15 mouse cellular contexts compared by ENCODE assay signal in genomic region chr9:120016956-120017355, GRCm38 (mm10). TPM values are rescaled to one million over a fixed set of nuclear protein-coding genes. Genes with fewer than 3 reads are reported as not detected.
DNase-seq lines count a peak whose midpoint lies in the region; ATAC-seq and TF ChIP-seq lines count a peak whose summit lies in the region.
"Had no signal": no experiment of that assay in that cellular context is flagged by ENCODE, and none has a peak within 500 bp of the region (broad histone marks: within the 10 kb centered on the region; RNA-seq: fewer than 3 reads in every experiment).

No protein-coding gene starts in this region.

- no peaks in the 10 kb centered on the region for H3K36me3 ChIP-seq in forebrain, embryonic 10.5 days (replicated peaks)
- no peaks in the 10 kb centered on the region for H3K36me3 ChIP-seq in forebrain, postnatal 0 days (ENCODE audit: insufficient read depth)
- no peaks in the 10 kb centered on the region for H3K36me3 ChIP-seq in kidney, embryonic 15.5 days
- H3K36me3 ChIP-seq in limb, embryonic 15.5 days = no peaks in the 10 kb centered on the region
- H3K36me3 ChIP-seq: embryonic facial prominence, embryonic 12.5 days; hindbrain, embryonic 12.5 days; neural tube, embryonic 15.5 days had no signal

- H3K4me3 ChIP-seq in forebrain, embryonic 10.5 days = no peak overlapping the region
- no peak overlapping the region for H3K4me3 ChIP-seq in forebrain, postnatal 0 days (ENCODE audit: low read depth, low read length)
- H3K4me3 ChIP-seq in kidney, embryonic 15.5 days (replicated peaks) = no peak overlapping the region
- H3K4me3 ChIP-seq in lung, adult 2 months (replicated peaks; ENCODE audit: extremely low read depth, low read depth, low read length) = no peak overlapping the region
- H3K4me3 ChIP-seq in limb, embryonic 15.5 days = no peak overlapping the region
- H3K4me3 ChIP-seq: embryonic facial prominence, embryonic 12.5 days; heart, embryonic 13.5 days; hindbrain, embryonic 12.5 days; megakaryocyte, embryonic 14.5 days; neural tube, embryonic 15.5 days had no signal

- ATAC-seq in forebrain, postnatal 0 days = no peak
- ATAC-seq in kidney, embryonic 15.5 days (replicated peaks; ENCODE audit: low FRiP score) = no peak
- no peak for ATAC-seq in limb, embryonic 15.5 days (ENCODE audit: insufficient number of reproducible peaks, low FRiP score, low TSS enrichment, low read depth)

- H3K4me2 ChIP-seq in forebrain, postnatal 0 days (ENCODE audit: low read depth) = no peak overlapping the region
- H3K4me2 ChIP-seq in kidney, embryonic 15.5 days = no peak overlapping the region
- no peak overlapping the region for H3K4me2 ChIP-seq in limb, embryonic 15.5 days
- H3K4me2 ChIP-seq: embryonic facial prominence, embryonic 12.5 days; heart, embryonic 13.5 days; hindbrain, embryonic 12.5 days; neural tube, embryonic 15.5 days had no signal

- DNase-seq in forebrain, embryonic 10.5 days (ENCODE audit: extremely low spot score, low spot score) = no peak
- no peak for DNase-seq in forebrain, postnatal 0 days
- DNase-seq in kidney, adult 9 months = peak; percentile 36
- DNase-seq in lung, postnatal 10 days = peak; percentile 65
- no peak for DNase-seq in lung, adult 2 months
- DNase-seq: gastrocnemius, postnatal 36 days; thymus, adult 2 months had no signal

- no peaks in the 10 kb centered on the region for H3K9me3 ChIP-seq in forebrain, embryonic 10.5 days
- H3K9me3 ChIP-seq in forebrain, postnatal 0 days (ENCODE audit: low read length) = no peaks in the 10 kb centered on the region
- no peaks in the 10 kb centered on the region for H3K9me3 ChIP-seq in kidney, embryonic 15.5 days (replicated peaks)
- H3K9me3 ChIP-seq in limb, embryonic 15.5 days = no peaks in the 10 kb centered on the region
- H3K9me3 ChIP-seq: embryonic facial prominence, embryonic 12.5 days; heart, embryonic 13.5 days; hindbrain, embryonic 12.5 days; megakaryocyte, embryonic 14.5 days; neural tube, embryonic 15.5 days had no signal

- no peak for TF ChIP-seq POLR2A in lung, adult 2 months (IDR thresholded peaks at IDR 0.05; ENCODE audit: borderline replicate concordance, extremely low read depth, low read depth, low read length)

- H3K27me3 ChIP-seq in forebrain, embryonic 10.5 days (ENCODE audit: poor library complexity, severe bottlenecking) = peaks cover 22% of the 10 kb centered on the region
- H3K27me3 ChIP-seq in forebrain, postnatal 0 days (ENCODE audit: insufficient read depth, low read length) = no peaks in the 10 kb centered on the region
- H3K27me3 ChIP-seq in kidney, embryonic 15.5 days = peaks cover 9% of the 10 kb centered on the region; the same call in 1 of the 2 replicates
- H3K27me3 ChIP-seq in limb, embryonic 15.5 days = no peaks in the 10 kb centered on the region
- H3K27me3 ChIP-seq: embryonic facial prominence, embryonic 12.5 days; heart, embryonic 13.5 days had no signal

- peak overlapping the region; percentile 63 for H3K27ac ChIP-seq in forebrain, embryonic 10.5 days
- no peak overlapping the region for H3K27ac ChIP-seq in forebrain, postnatal 0 days (ENCODE audit: low read depth, low read length)
- H3K27ac ChIP-seq in kidney, embryonic 15.5 days = no peak overlapping the region
- no peak overlapping the region for H3K27ac ChIP-seq in limb, embryonic 15.5 days
- H3K27ac ChIP-seq: embryonic facial prominence, embryonic 12.5 days; heart, embryonic 13.5 days; hindbrain, embryonic 12.5 days; kidney, postnatal 0 days; neural tube, embryonic 15.5 days had no signal

- H3K4me1 ChIP-seq in forebrain, embryonic 10.5 days = peaks cover 35% of the 10 kb centered on the region
- no peaks in the 10 kb centered on the region for H3K4me1 ChIP-seq in forebrain, postnatal 0 days (ENCODE audit: insufficient read depth)
- H3K4me1 ChIP-seq in kidney, embryonic 15.5 days = peaks cover 13% of the 10 kb centered on the region; the same call in 1 of the 2 replicates
- H3K4me1 ChIP-seq in lung, adult 2 months (ENCODE audit: control insufficient read depth, insufficient read depth, low read length) = no peaks in the 10 kb centered on the region
- peaks cover 15% of the 10 kb centered on the region for H3K4me1 ChIP-seq in limb, embryonic 15.5 days

- no peak for TF ChIP-seq CTCF in forebrain, postnatal 0 days (IDR thresholded peaks at IDR 0.05; ENCODE audit: low read depth)
- no peak for TF ChIP-seq CTCF in lung, adult 2 months (IDR thresholded peaks at IDR 0.05; ENCODE audit: insufficient read depth, low read length)

- H3K9ac ChIP-seq in forebrain, postnatal 0 days = no peak overlapping the region
- H3K9ac ChIP-seq in kidney, embryonic 15.5 days = no peak overlapping the region
- H3K9ac ChIP-seq in limb, embryonic 15.5 days = 0 out of 2 replicates have a peak overlapping the region, but pooled peaks have one; percentile 12
- H3K9ac ChIP-seq: embryonic facial prominence, embryonic 12.5 days; hindbrain, embryonic 12.5 days; neural tube, embryonic 15.5 days had no signal

- WGBS in forebrain, embryonic 10.5 days = 83% methylated on average over 10 of the region's 10 CpGs
- WGBS in forebrain, postnatal 0 days = 71% methylated on average over 10 of the region's 10 CpGs
- 48% methylated on average over 10 of the region's 10 CpGs for WGBS in kidney, embryonic 15.5 days
- WGBS in lung, adult 2 months = 72% methylated on average over 10 of the region's 10 CpGs
- WGBS in limb, embryonic 15.5 days = 66% methylated on average over 10 of the region's 10 CpGs

RNA-seq across cellular contexts. Expression of gene Xirp1, which starts 6.4 kb away (rescaled TPM):
- polyA plus RNA-seq in forebrain, embryonic 10.5 days (2016; fragmentation: Nextera tagmentation; extraction: Ambion mirVana) = not detected in 2 replicates
- total RNA-seq in forebrain, postnatal 0 days (2014; rRNA removed) = not detected in 2 replicates
- polyA plus RNA-seq in forebrain, postnatal 0 days (2015; fragmentation: Nextera tagmentation; extraction: Ambion mirVana) = not detected in 2 replicates
- 0.38 and 0.41 TPM in 2 replicates for polyA plus RNA-seq in kidney, embryonic 15.5 days (2015; fragmentation: Nextera tagmentation; extraction: Ambion mirVana)
- 0.62 and 2.7 TPM in 2 replicates for polyA plus RNA-seq in lung, adult 2 months (2012; rRNA removed)
- polyA plus RNA-seq in limb, embryonic 15.5 days (2015; fragmentation: Nextera tagmentation; extraction: Ambion mirVana) = 1.2 and 4.8 TPM in 2 replicates

RNA-seq across cellular contexts. Expression of gene Csrnp1, which starts 32.5 kb away (rescaled TPM):
- polyA plus RNA-seq in forebrain, embryonic 10.5 days (2016; fragmentation: Nextera tagmentation; extraction: Ambion mirVana) = 3.3 and 4.2 TPM in 2 replicates
- 6.3 and 10.9 TPM in 2 replicates for total RNA-seq in forebrain, postnatal 0 days (2014; rRNA removed)
- 2.2 and 2.7 TPM in 2 replicates for polyA plus RNA-seq in forebrain, postnatal 0 days (2015; fragmentation: Nextera tagmentation; extraction: Ambion mirVana)
- polyA plus RNA-seq in kidney, embryonic 15.5 days (2015; fragmentation: Nextera tagmentation; extraction: Ambion mirVana) = 5.6 and 7.1 TPM in 2 replicates
- polyA plus RNA-seq in lung, adult 2 months (2012; rRNA removed) = 53.3 and 110 TPM in 2 replicates
- 8.3 and 9.1 TPM in 2 replicates for polyA plus RNA-seq in limb, embryonic 15.5 days (2015; fragmentation: Nextera tagmentation; extraction: Ambion mirVana)

RNA-seq across cellular contexts. Expression of gene Cx3cr1, which starts 52.7 kb away (rescaled TPM):
- 4.7 and 4.8 TPM in 2 replicates for polyA plus RNA-seq in forebrain, embryonic 10.5 days (2016; fragmentation: Nextera tagmentation; extraction: Ambion mirVana)
- 11.2 and 14.7 TPM in 2 replicates for total RNA-seq in forebrain, postnatal 0 days (2014; rRNA removed)
- polyA plus RNA-seq in forebrain, postnatal 0 days (2015; fragmentation: Nextera tagmentation; extraction: Ambion mirVana) = 5.1 and 10.6 TPM in 2 replicates
- 6.6 and 7.3 TPM in 2 replicates for polyA plus RNA-seq in kidney, embryonic 15.5 days (2015; fragmentation: Nextera tagmentation; extraction: Ambion mirVana)
- polyA plus RNA-seq in lung, adult 2 months (2012; rRNA removed) = 8.4 and 10.9 TPM in 2 replicates
- polyA plus RNA-seq in limb, embryonic 15.5 days (2015; fragmentation: Nextera tagmentation; extraction: Ambion mirVana) = 15.1 and 16.0 TPM in 2 replicates

Comparison
In these comparisons a context has a peak if more than half of its experiments do, and no peak if none do; other contexts are left out.
1. DNase-seq: peak in kidney, adult 9 months (single experiment) and lung, postnatal 10 days (single experiment); none in forebrain, embryonic 10.5 days (single experiment), forebrain, postnatal 0 days (single experiment) and lung, adult 2 months (single experiment).